In genomic region chr3:108085281-108085720, GRCm38 (mm10) we compare ENCODE assay signal across 8 mouse cellular contexts. TPM values are rescaled to one million over a fixed set of nuclear protein-coding genes. Genes with fewer than 3 reads are reported as not detected.
A peak's percentile ranks its signal among the peaks of the same experiment; 100 is the strongest.
DNase-seq lines count a peak whose midpoint lies in the region; ATAC-seq lines count a peak whose summit lies in the region.

No protein-coding gene starts in this region.

- ATAC-seq in intestine, embryonic 16.5 days: peak; percentile 92

- intact Hi-C loops in left cerebral cortex, postnatal 25 days (cut with DNase I): no loop called here

- 0% methylated on average over 14 of the region's 14 CpGs for WGBS in intestine, embryonic 16.5 days

- H3K27ac ChIP-seq in intestine, embryonic 16.5 days (ENCODE audit: low read length): peak overlapping the region; percentile 92

- no peaks in the 10 kb centered on the region for H3K36me3 ChIP-seq in intestine, embryonic 16.5 days (ENCODE audit: control insufficient read depth, insufficient read depth, low read length)

- H3K4me1 ChIP-seq in intestine, embryonic 16.5 days (ENCODE audit: control insufficient read depth, insufficient read depth, low read length): peaks cover 44% of the 10 kb centered on the region

- DNase-seq in adrenal gland, postnatal 10 days: peak; percentile 98
- DNase-seq in embryo, embryonic 9.5 days (ENCODE audit: extremely low spot score): peak; percentile 87
- DNase-seq in gastrocnemius, postnatal 4 days (ENCODE audit: low spot score in 2 of 2): peak; percentile 88 to 97
- peak; percentile 88 to 93 for DNase-seq in left cerebral cortex, postnatal 25 days (ENCODE audit: low spot score in 2 of 2)
- DNase-seq in mesoderm, embryonic 11.5 days (ENCODE audit: low read depth, low spot score): peak; percentile 89
- DNase-seq in right cerebral cortex, postnatal 36 days (ENCODE audit: low spot score in 2 of 2): peak; percentile 86 to 89
- peak; percentile 91 to 94 for DNase-seq in urinary bladder, postnatal 4 days (ENCODE audit: low spot score in 2 of 2)

- H3K27me3 ChIP-seq in intestine, embryonic 16.5 days (replicated peaks; ENCODE audit: control insufficient read depth, insufficient read depth, low read length): no peaks in the 10 kb centered on the region

- H3K4me3 ChIP-seq in intestine, embryonic 16.5 days (ENCODE audit: low read length): peak overlapping the region; percentile 77

- H3K9me3 ChIP-seq in intestine, embryonic 16.5 days (ENCODE audit: control insufficient read depth, low read length): no peaks in the 10 kb centered on the region

- H3K4me2 ChIP-seq in intestine, embryonic 16.5 days (ENCODE audit: low read depth, low read length): peak overlapping the region; percentile 96

- H3K9ac ChIP-seq in intestine, embryonic 16.5 days (ENCODE audit: low read depth, low read length): peak overlapping the region; percentile 76

RNA-seq across cellular contexts. Expression of gene Ampd2, which starts 1.1 kb away (rescaled TPM):
- total RNA-seq in adrenal gland, postnatal 10 days (2021): 10 to 100 TPM; 79.3 to 92.2 TPM
- 10 to 100 TPM; 20.2 to 22.2 TPM for total RNA-seq in gastrocnemius, postnatal 4 days (2021)
- 46.9 and 48.9 TPM in 2 replicates for polyA plus RNA-seq in intestine, embryonic 16.5 days (2015; fragmentation: Nextera tagmentation; extraction: Ambion mirVana)
- total RNA-seq in left cerebral cortex, postnatal 25 days (2021): 10 to 100 TPM; 48.1 to 50.3 TPM

RNA-seq across cellular contexts. Expression of gene Gnat2, which starts 7.3 kb away (rescaled TPM):
- total RNA-seq in adrenal gland, postnatal 10 days (2021): 1 to 10 TPM; 6.6 to 6.8 TPM
- total RNA-seq in gastrocnemius, postnatal 4 days (2021): under 1 TPM; 0.31 to 0.49 TPM
- polyA plus RNA-seq in intestine, embryonic 16.5 days (2015; fragmentation: Nextera tagmentation; extraction: Ambion mirVana): 1.9 and 2.7 TPM in 2 replicates
- total RNA-seq in left cerebral cortex, postnatal 25 days (2021): not detected

RNA-seq across cellular contexts. Expression of gene Gstm4, which starts 40.6 kb away (rescaled TPM):
- total RNA-seq in adrenal gland, postnatal 10 days (2021): 10 to 100 TPM; 12.8 to 13.3 TPM
- total RNA-seq in gastrocnemius, postnatal 4 days (2021): 1 to 10 TPM; 7.9 to 9.8 TPM
- 47.9 and 49.2 TPM in 2 replicates for polyA plus RNA-seq in intestine, embryonic 16.5 days (2015; fragmentation: Nextera tagmentation; extraction: Ambion mirVana)
- total RNA-seq in left cerebral cortex, postnatal 25 days (2021): 10 to 100 TPM in 1 of 2 experiments, 1 to 10 TPM in 1; 9.1 to 10.7 TPM

Comparison
In these comparisons a context has a peak if more than half of its experiments do, and no peak if none do; other contexts are left out.
1. Peak in every context shown above with its lines: DNase-seq, ATAC-seq, H3K4me3 ChIP-seq and H3K27ac ChIP-seq.
2. RNA of gene Gnat2, which starts 7.3 kb away (total RNA-seq): 6.6 to 6.8 TPM in adrenal gland, postnatal 10 days; 0.31 to 0.49 TPM in gastrocnemius, postnatal 4 days and not detected in left cerebral cortex, postnatal 25 days; every median in the first group is over 4 times any median in the second.